Mouse (Mus musculus): ENCODE measurements around the gene Exoc3l2. TPM values are rescaled to one million over a fixed set of nuclear protein-coding genes. Genes with fewer than 3 reads are reported as not detected.
A peak's percentile ranks its signal among the peaks of the same experiment; 100 is the strongest.

Gene Exoc3l2
- polyA plus RNA-seq, 1 experiment, result 1.0 TPM

GRCm38 (mm10) chr7:19525105-19525481 lies 62.0 kb downstream of the Exoc3l2 start:
- DNase-seq (ENCODE audit: low read depth), result no peak
- TF ChIP-seq CTCF (IDR thresholded peaks at IDR 0.05; ENCODE audit: borderline replicate concordance, extremely low read depth, insufficient read depth, insufficient read length) (no peak), POLR2A (IDR thresholded peaks at IDR 0.05; ENCODE audit: borderline replicate concordance, extremely low read depth, insufficient read depth, insufficient read length, poor library complexity, severe bottlenecking) (no peak)

GRCm38 (mm10) chr7:19531077-19531476 lies 67.9 kb downstream of the Exoc3l2 start:
- TF ChIP-seq POLR2A (IDR thresholded peaks at IDR 0.05; ENCODE audit: borderline replicate concordance, extremely low read depth, insufficient read depth, insufficient read length, poor library complexity, severe bottlenecking) (no peak), CTCF (IDR thresholded peaks at IDR 0.05; ENCODE audit: borderline replicate concordance, extremely low read depth, insufficient read depth, insufficient read length) (no peak)
- no peak for DNase-seq (ENCODE audit: low read depth)

GRCm38 (mm10) chr7:19532240-19532639 lies 69.1 kb downstream of the Exoc3l2 start:
- TF ChIP-seq CTCF (IDR thresholded peaks at IDR 0.05; ENCODE audit: borderline replicate concordance, extremely low read depth, insufficient read depth, insufficient read length), result no peak
- TF ChIP-seq POLR2A (IDR thresholded peaks at IDR 0.05; ENCODE audit: borderline replicate concordance, extremely low read depth, insufficient read depth, insufficient read length, poor library complexity, severe bottlenecking), result no peak
- no peak for DNase-seq (ENCODE audit: low read depth)

GRCm38 (mm10) chr7:19534676-19535075 lies 71.5 kb downstream of the Exoc3l2 start:
- DNase-seq (ENCODE audit: low read depth), result no peak
- TF ChIP-seq CTCF (IDR thresholded peaks at IDR 0.05; ENCODE audit: borderline replicate concordance, extremely low read depth, insufficient read depth, insufficient read length) (no peak), POLR2A (IDR thresholded peaks at IDR 0.05; ENCODE audit: borderline replicate concordance, extremely low read depth, insufficient read depth, insufficient read length, poor library complexity, severe bottlenecking) (no peak)

- no peak for DNase-seq (ENCODE audit: low read depth)
- TF ChIP-seq POLR2A (IDR thresholded peaks at IDR 0.05; ENCODE audit: borderline replicate concordance, extremely low read depth, insufficient read depth, insufficient read length, poor library complexity, severe bottlenecking), result no peak
- TF ChIP-seq CTCF (IDR thresholded peaks at IDR 0.05; ENCODE audit: borderline replicate concordance, extremely low read depth, insufficient read depth, insufficient read length), result no peak
These were observed 77.8 kb downstream of the Exoc3l2 start for GRCm38 (mm10) chr7:19540771-19541566.

- TF ChIP-seq CTCF (IDR thresholded peaks at IDR 0.05; ENCODE audit: borderline replicate concordance, extremely low read depth, insufficient read depth, insufficient read length) (no peak), POLR2A (IDR thresholded peaks at IDR 0.05; ENCODE audit: borderline replicate concordance, extremely low read depth, insufficient read depth, insufficient read length, poor library complexity, severe bottlenecking) (no peak)
- no peak for DNase-seq (ENCODE audit: low read depth)
These were observed 78.6 kb downstream of the Exoc3l2 start for GRCm38 (mm10) chr7:19541681-19542154.

GRCm38 (mm10) chr7:19542155-19542691 lies 79.1 kb downstream of the Exoc3l2 start:
- DNase-seq (ENCODE audit: low read depth), result peak; percentile 91
- no peak for TF ChIP-seq POLR2A (IDR thresholded peaks at IDR 0.05; ENCODE audit: borderline replicate concordance, extremely low read depth, insufficient read depth, insufficient read length, poor library complexity, severe bottlenecking)
- TF ChIP-seq CTCF (IDR thresholded peaks at IDR 0.05; ENCODE audit: borderline replicate concordance, extremely low read depth, insufficient read depth, insufficient read length), result no peak

- TF ChIP-seq CTCF (IDR thresholded peaks at IDR 0.05; ENCODE audit: borderline replicate concordance, extremely low read depth, insufficient read depth, insufficient read length) (peak; percentile 52; the same call in 1 of the 2 replicates), POLR2A (IDR thresholded peaks at IDR 0.05; ENCODE audit: borderline replicate concordance, extremely low read depth, insufficient read depth, insufficient read length, poor library complexity, severe bottlenecking) (no peak)
- DNase-seq (ENCODE audit: low read depth), result no peak
These were observed 80.5 kb downstream of the Exoc3l2 start for GRCm38 (mm10) chr7:19543584-19543983.

- no peak for DNase-seq (ENCODE audit: low read depth)
- no peak for TF ChIP-seq POLR2A (IDR thresholded peaks at IDR 0.05; ENCODE audit: borderline replicate concordance, extremely low read depth, insufficient read depth, insufficient read length, poor library complexity, severe bottlenecking)
- TF ChIP-seq CTCF (IDR thresholded peaks at IDR 0.05; ENCODE audit: borderline replicate concordance, extremely low read depth, insufficient read depth, insufficient read length), result no peak
These were observed 82.9 kb downstream of the Exoc3l2 start for GRCm38 (mm10) chr7:19546007-19546406.

Other genes with a start within 250 kb of the Exoc3l2 start
- gene Opa3, start 235.0 kb upstream of the Exoc3l2 start, polyA plus RNA-seq (2012; rRNA removed), result 31.1 and 33.3 TPM in 2 replicates
- gene Vasp, start 191.5 kb upstream of the Exoc3l2 start, polyA plus RNA-seq (2012; rRNA removed), result 66.4 and 89.0 TPM in 2 replicates
- 1.1 and 1.3 TPM in 2 replicates for gene Ppm1n, start 183.3 kb upstream of the Exoc3l2 start, polyA plus RNA-seq (2012; rRNA removed)
- 159 and 189 TPM in 2 replicates for gene Rtn2, start 180.7 kb upstream of the Exoc3l2 start, polyA plus RNA-seq (2012; rRNA removed)
- gene Fosb, start 153.3 kb upstream of the Exoc3l2 start, polyA plus RNA-seq (2012; rRNA removed), result 0.19 and 0.23 TPM in 2 replicates
- 65.1 and 81.9 TPM in 2 replicates for gene Ercc1, start 118.6 kb upstream of the Exoc3l2 start, polyA plus RNA-seq (2012; rRNA removed)
- 11.9 and 12.7 TPM in 2 replicates for gene Cd3eap, start 103.8 kb upstream of the Exoc3l2 start, polyA plus RNA-seq (2012; rRNA removed)
- 8.2 and 8.9 TPM in 2 replicates for gene Ppp1r13l, start 103.6 kb upstream of the Exoc3l2 start, polyA plus RNA-seq (2012; rRNA removed)
- gene Ercc2, start 81.3 kb upstream of the Exoc3l2 start, polyA plus RNA-seq (2012; rRNA removed), result 81.7 and 106 TPM in 2 replicates
- gene Klc3, start 59.2 kb upstream of the Exoc3l2 start, polyA plus RNA-seq (2012; rRNA removed), result 1.5 and 2.5 TPM in 2 replicates
- gene Ckm, start 58.6 kb upstream of the Exoc3l2 start, polyA plus RNA-seq (2012; rRNA removed), result 0.24 and 0.31 TPM in 2 replicates
- 50.7 and 67.0 TPM in 2 replicates for gene Mark4, start 4.5 kb upstream of the Exoc3l2 start, polyA plus RNA-seq (2012; rRNA removed)
- 11.2 and 14.6 TPM in 2 replicates for gene Bloc1s3, start 45.0 kb downstream of the Exoc3l2 start, polyA plus RNA-seq (2012; rRNA removed)
- gene Trappc6a, start 45.1 kb downstream of the Exoc3l2 start, polyA plus RNA-seq (2012; rRNA removed), result 29.0 and 38.3 TPM in 2 replicates
- gene Nkpd1, start 54.5 kb downstream of the Exoc3l2 start, polyA plus RNA-seq (2012; rRNA removed), result 0.51 and 0.68 TPM in 2 replicates
- 116 and 136 TPM in 2 replicates for gene Ppp1r37, start 99.7 kb downstream of the Exoc3l2 start, polyA plus RNA-seq (2012; rRNA removed)
- 1.4 and 1.6 TPM in 2 replicates for gene Zfp296, start 114.0 kb downstream of the Exoc3l2 start, polyA plus RNA-seq (2012; rRNA removed)
- gene Gemin7, start 114.3 kb downstream of the Exoc3l2 start, polyA plus RNA-seq (2012; rRNA removed), result 67.3 and 72.9 TPM in 2 replicates
- gene Clasrp, start 141.2 kb downstream of the Exoc3l2 start, polyA plus RNA-seq (2012; rRNA removed), result 154 and 197 TPM in 2 replicates
- 4.8 and 5.3 TPM in 2 replicates for gene Relb, start 166.1 kb downstream of the Exoc3l2 start, polyA plus RNA-seq (2012; rRNA removed)
- 89.4 and 114 TPM in 2 replicates for gene Clptm1, start 201.7 kb downstream of the Exoc3l2 start, polyA plus RNA-seq (2012; rRNA removed)
- 0.30 TPM in 2 replicates for gene Apoc2, start 214.6 kb downstream of the Exoc3l2 start, polyA plus RNA-seq (2012; rRNA removed)
- not detected in 2 replicates for gene Gm44805, start 218.1 kb downstream of the Exoc3l2 start, polyA plus RNA-seq (2012; rRNA removed)
- not detected in 2 replicates for gene Apoc4, start 218.1 kb downstream of the Exoc3l2 start, polyA plus RNA-seq (2012; rRNA removed)
- gene Apoc1, start 229.3 kb downstream of the Exoc3l2 start, polyA plus RNA-seq (2012; rRNA removed), result 0.81 and 2.0 TPM in 2 replicates
- 235 and 295 TPM in 2 replicates for gene Apoe, start 235.9 kb downstream of the Exoc3l2 start, polyA plus RNA-seq (2012; rRNA removed)

Measured in brain, embryonic 14.5 days (tissue).